Mouse (Mus musculus): ENCODE measurements around the gene Polrmt.
"Not testable (repeated sequence)": the region's sequence is repeated elsewhere in the genome, so short reads cannot be mapped to it uniquely, and the experiment has no call there.

The Polrmt gene

DNA sequence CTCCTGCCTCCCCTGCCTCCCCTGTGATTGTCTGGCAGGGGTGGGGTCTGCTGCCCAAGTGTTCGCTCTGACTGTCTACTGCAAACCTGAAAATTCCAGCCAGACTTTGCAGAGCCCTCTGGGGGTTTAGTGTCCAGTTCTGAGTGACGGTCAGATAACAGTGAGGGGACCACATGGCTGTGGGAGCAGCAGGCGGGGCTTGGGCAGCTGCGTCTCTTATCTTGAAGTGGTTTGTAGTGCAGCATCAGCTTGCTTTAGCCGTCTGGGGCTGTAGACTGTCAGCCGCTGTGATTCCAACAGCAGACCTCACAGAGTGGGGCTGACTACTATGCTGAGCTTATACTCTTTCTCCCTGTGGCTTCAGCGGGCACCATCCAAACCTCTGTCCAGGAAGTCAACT, 37.1 kb downstream of the Polrmt start:
- in situ Hi-C loops (cut with MboI, MseI) = no loop called here

DNA sequence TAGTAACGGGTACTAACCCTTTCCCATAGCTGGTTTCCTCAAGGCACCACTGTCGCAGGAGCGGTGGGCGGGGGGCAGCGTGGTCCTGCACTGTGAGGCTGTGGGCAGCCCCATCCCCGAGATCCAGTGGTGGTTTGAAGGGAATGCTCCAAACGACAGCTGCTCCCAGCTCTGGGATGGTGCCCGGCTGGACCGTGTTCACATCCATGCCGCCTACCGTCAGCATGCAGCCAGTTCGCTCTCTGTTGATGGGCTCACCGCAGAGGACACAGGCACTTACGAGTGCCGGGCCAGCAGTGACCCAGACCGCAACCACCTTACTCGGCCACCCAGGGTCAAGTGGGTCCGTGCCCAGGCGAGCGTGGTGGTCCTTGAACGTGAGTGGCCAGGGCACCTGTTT, 37.7 kb downstream of the Polrmt start:
- in situ Hi-C loops (cut with MboI, MseI) = no loop called here

DNA sequence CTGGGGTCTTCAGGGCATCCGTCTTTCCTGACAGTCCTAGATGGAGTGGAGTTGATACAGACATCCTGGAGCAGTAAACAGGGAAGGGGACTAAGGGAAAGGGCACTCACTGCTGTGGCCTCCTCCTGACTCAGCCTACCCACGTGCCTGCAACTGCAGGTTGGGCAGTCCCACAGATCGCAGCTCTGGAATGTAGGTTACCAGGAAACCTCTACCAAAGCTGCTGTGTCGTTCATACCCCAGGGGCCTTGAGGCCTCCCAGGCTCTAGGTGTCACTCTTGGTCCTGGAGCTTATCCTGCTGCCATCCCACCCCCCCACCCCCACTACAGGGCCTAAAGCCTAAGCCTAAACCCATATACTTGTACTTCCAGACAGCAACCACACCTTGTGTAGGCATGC, 38.6 kb downstream of the Polrmt start:
- in situ Hi-C loops (cut with MboI, MseI) = no loop called here

DNA sequence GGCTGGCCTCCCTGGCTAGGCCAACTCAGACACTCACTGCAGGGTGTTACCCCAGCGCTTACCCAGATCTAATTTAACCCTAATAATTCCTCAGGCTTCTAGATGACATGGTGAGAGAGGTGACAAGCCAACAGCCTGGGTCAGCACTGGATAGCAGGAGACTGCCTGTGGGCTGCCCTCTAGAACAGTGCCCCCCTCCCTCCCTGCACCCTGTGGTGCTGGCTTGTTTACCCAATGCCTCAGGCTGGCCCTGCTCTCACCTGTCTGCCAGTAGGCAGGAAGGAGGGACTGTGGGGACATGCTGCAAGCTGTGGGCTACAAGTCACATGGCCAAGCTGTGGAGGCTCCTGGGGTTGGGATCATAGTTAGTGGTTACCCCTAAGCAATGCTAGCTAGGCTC, 39.2 kb downstream of the Polrmt start:
- in situ Hi-C loops (cut with MboI, MseI) = no loop called here

DNA sequence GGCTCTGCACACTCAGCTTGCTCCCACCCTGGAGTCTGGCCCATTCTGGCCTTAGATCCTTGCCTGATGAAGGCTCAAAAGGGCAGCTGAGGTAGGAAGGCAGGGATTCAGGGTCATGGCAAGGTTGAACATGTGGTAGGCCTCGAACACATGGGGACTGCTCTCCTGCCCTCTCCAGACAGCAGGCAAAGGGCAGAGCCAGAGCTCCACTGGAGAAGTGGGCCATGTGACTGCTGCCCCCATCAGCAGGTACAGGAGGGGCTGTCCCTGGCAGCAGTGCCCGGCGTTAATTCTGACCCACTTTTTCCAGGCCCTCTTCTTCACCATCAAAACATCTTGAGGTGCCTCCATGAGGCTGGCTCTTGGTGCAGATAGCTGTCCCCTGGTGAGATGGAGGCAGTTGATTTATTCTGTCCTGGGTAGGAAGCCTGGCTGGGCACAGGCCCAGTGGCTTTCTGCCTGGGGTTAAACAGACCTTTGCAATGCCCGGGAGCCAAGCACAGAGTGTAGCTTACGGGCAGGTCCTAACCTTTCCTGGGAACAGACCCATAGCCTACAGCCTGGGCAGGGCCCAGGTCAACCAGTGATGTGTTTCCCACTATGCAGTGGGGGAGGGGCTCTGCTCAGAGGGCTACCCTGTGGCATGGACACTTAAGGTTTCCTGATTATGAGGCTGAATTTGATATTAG, 39.8 kb downstream of the Polrmt start:
- in situ Hi-C loops (cut with MboI, MseI) = no loop called here

DNA sequence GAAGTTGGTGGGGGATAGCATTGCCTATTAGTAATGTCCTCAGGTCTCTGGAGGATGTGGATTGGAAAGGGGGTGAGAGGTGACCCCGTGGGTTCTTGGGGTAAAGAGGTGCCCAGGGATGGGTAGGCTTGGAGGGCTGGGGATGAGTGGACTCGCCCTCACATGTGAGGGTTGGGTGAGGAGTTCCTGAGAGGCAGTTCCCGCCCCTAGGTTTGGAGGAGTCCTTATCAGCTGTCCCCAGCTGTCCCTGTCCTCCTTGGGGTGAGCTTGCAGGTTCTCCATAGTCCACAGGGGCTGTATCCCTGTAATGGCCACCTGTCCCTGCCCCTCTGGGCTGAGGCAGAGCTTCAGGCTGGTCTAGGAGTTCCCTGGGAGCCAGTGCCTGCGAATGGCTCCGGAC, 40.4 kb downstream of the Polrmt start:
- in situ Hi-C loops (cut with MboI, MseI) = no loop called here

DNA sequence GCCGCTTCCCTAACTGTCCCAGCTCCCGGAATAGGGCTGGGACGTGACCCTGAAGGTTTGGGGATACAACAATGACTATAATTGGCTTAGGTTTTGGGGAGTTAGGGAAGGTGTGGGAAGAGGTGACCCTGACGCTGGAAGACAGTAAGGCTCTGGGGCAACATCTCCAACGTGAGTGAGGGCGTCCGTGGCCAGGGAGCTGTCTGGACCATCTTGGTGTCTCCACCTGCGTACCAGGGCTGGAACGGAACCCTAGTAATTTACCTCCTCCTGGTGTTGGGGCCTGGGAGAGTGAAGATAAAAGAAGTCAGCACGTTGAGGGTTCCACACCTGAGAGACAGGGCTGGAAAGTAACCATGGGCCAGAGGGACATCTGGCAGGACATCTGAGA, 41.4 kb downstream of the Polrmt start:
- in situ Hi-C loops (cut with MboI, MseI) = no loop called here

DNA sequence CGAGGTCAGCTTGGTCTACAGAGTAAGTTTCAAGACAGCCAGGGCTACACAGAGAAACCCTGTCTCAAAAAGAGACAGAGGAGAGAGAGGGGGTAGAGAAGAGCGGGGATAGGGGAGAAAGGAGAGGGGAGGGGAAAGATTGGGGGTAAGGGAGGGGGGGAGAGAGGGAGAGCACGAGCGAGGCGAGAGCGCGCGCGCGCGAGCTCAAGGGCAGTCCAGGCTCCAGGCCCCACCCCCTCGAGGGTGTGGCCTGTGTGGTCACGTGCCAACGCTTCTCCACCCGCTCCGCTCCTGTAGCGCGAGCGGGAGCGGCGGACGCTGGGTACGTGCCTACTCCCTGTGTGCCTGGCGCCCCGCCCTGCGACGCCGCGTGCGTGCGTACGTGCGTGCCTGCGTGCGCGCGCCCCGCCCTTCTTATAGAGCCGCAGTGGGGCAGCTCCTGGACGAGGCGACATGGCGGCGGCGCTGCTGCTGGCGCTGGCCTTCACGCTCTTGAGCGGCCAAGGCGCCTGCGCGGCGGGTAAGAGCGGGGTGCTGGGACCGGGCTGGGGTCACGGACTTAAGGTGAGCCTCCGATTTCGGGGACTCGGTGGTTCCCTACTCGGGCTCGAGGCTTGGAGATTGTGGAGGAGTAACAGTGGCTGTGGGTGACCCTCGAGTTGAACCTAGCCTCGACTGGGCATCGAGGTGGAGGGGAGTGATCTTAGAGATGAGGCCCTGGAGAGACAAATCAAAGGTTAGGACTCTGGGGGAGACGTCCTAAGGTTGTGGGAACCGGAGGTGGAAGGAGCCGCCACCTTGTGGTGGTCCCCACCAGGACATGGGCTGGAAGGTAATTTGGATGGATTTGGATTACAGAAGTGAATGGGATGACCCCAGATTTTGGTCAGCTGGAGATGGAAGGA, 42.1 kb downstream of the Polrmt start, which contains the start of gene Bsg:
Bsg (plus strand) TSS at position 427 of the 905 bp plus-strand sequence.
- in situ Hi-C loops (cut with MboI, MseI) = no loop called here

DNA sequence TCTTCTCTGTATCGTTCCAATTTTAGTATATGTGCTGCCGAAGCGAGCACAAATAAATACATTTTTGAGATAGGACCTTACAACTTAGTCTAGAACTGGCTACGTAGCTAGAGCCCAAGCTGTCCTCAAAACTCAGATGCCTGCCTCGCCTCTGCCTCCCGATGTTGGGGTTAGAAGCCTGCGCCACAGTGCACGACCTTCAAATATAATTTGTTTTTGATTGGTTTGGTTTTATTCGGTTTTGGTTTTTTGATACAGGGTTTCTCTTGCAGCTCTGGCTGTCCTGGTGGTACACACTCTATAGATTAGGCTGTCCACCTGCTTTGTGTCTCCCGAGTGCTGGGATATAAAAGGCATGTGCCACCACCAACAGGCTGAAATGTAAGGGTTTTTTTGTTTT, 42.8 kb downstream of the Polrmt start:
- in situ Hi-C loops (cut with MboI, MseI) = no loop called here

DNA sequence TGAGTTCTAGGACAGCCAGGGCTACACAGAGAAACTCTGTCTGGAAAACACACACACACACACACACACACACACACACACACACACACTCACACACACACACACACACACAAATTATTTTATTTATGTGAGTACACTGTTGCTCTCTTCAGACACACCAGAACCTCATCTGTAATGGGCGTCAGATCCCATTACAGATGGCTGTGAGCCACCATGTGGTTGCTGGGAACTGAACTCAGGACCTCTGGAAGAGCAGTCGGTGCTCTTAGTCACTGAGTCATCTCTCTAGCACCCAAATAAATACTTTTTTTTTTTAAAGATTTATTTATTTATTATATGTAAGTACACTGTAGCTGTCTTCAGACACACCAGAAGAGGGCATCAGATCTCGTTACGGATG, 43.4 kb downstream of the Polrmt start:
- in situ Hi-C loops (cut with MboI, MseI) = not testable (repeated sequence)

DNA sequence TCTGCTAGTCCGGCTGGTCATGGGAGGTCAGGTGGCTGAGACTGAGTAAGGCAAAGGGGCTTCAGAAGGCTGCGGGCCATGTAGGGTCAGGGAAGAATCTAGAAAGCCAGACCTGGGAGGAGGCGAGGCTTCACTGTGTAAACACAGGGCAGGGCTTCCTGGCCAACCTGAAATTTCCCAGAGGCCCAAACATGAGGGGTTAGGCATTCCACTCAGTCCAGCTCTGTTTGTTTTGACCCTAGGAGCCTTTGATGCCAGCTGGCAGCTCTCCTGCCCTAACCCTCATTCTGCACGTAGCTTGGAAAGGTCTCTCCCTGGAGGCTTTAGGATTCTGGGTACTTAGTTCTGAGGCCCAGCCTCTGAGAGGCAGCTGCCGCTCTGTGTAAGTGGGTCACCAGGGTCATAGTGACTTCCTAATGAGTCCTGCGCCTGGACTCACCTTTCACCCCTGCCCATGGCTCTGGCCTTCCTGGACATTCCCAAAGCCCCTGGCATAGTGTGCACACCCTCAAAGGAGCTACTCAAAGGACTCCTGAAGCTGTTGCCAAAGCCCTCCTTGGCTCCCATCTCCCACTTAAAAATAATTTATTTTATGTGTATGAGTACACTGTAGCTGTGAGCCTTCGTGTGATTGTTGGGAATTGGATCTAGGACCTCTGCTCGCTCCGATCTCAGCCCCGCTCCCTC, 44.8 kb downstream of the Polrmt start:
- in situ Hi-C loops (cut with MboI, MseI) = no loop called here

DNA sequence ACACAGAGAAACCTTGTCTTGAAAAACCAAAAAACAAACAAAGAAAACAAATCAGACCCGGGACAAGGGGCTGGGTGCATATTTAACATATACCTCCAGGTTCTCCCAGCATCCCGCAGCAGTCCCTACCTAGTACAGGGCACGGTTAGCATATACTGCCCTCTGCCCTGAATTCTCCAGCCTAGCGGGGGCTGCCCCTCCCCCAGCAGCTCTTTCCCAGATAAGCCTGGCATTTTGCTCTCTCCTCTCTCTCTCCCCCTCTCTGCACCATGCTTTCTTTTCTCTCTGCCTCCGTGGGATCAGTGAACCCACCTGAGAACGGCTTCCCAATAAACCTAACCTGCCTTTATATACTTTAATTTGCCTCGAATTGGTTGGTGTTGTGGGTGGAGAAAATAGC, 45.7 kb downstream of the Polrmt start:
- in situ Hi-C loops (cut with MboI, MseI) = no loop called here

DNA sequence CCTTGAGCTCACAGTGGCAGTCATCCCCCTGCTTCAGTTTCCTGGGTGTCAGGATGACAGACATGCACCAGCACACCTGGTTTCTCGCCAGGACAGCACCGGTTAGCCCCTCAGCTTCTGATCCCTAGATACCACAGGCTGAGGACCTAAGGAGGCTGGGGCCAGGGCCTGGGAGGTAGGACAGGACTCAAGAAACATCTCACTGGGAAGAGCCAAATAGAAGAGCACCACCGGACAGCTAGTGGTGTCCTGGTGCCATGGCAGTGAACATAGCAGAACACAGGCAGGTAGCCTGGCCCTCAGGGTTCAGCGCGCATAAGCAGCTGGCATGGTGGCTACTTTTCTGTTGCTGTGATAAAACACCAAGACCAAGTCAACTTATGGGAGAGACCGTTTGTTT, 47.9 kb downstream of the Polrmt start:
- in situ Hi-C loops (cut with MboI, MseI) = loop anchor here (25.0 kb wide), 1 partner anchor 1111 kb away; the partner anchor contains the start of gene Syde1

DNA sequence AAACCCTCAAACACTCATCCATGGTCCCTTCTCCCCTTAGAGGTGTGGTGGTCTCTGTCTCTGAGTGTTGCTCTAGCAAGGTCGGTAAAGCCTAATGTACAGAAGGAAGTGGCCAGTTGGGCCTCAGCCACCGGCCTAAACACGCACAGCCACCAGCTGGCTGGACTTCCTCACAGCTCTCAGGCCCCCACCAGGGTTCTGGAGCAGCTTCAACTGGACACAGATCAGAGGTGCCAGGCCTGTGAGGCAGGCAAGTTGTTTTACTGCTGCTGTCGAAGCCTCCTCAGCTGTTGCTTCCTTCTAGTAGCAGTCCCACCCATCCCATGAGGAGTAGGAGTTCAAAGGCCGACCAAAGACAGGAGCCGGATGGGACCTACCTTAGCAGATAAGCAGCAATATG, 48.5 kb downstream of the Polrmt start:
- in situ Hi-C loops (cut with MboI, MseI) = loop anchor here (25.0 kb wide), 1 partner anchor 1111 kb away; the partner anchor contains the start of gene Syde1

DNA sequence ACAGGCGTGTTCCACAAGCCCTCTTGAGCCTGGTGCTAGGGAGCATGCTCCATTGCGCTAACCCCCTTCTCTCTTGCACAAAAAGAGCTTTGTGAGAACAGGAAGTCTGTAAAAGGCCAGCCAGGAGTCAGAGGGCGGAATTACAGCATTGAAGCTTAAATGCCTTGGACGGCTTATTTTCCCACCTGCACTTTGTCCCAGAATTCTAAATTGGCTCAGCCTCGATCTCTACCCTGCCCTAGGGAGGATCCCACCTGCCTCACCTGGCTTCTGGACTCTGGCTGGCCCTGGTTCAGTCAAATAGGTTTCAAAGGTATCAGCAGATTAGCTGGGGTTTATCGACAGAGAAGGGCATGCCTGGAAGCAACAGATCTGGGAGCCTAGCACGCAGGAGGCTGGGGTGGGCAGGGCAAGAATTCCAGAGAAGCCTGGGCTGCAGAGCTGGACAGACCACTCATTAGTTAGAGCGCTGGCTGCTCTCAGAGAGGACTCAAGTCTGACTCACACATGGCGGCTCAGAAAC, 50.2 kb downstream of the Polrmt start:
- in situ Hi-C loops (cut with MboI, MseI) = loop anchor here (25.0 kb wide), 1 partner anchor 1109 kb away; the partner anchor contains the start of gene Syde1

DNA sequence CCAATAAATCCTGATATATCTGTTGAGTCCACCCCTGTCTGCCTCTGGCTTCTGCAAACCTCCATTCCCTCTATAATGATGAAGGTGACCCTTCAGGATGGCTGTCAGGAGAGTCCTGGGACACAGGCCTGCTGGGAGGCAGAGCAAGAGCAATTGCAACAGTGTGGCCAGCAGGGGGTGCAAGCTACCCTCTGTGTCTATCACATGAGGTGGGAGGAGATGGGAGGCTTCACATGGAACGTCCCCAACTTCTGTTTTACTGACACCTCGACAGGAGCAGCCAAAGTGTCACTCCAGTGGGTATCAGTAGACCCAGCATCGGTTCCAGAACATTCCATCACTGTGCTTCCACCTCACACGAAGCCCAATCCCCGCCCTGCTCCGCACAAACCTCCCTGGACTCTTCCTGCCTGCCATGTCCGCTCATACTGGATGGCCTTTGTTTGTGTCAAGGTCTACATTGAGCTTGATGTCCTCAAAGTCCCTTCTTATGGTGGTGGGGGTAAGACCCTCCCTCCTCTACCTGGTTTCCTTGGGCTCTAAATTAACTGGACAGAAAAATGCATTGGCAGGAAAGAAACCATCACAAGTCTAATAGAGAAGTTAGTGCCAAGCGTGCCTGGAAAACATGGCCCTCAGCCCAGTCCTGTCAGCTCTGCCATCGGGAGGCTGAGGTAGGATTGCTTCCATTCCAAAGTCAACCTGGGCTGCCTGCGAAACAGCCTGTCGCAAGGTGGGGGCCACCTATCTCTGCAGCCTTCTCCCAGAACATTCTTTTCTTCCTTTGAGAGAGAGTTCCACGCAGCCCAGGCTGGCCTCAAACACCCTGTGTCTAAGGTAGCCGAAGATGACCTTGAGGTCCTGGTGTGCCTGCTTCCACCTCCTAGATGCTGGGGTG, 50.9 kb downstream of the Polrmt start:
- in situ Hi-C loops (cut with MboI, MseI) = loop anchor here (25.0 kb wide), 1 partner anchor 1108 kb away; the partner anchor contains the start of gene Syde1

DNA sequence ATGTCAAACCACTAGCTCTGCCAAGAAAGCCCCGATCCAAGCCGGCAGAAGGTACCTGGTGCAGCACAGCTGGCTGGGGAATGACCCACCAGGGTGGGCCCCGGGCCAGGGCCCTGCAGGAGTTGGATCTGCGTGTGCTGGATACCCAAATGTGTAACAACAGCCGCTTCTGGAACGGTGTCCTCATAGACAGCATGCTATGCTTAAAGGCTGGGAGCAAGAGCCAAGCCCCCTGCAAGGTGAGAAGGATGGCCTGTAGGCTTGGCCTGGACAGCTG, 52.1 kb downstream of the Polrmt start:
- in situ Hi-C loops (cut with MboI, MseI) = loop anchor here (25.0 kb wide), 1 partner anchor 1107 kb away; the partner anchor contains the start of gene Syde1

DNA sequence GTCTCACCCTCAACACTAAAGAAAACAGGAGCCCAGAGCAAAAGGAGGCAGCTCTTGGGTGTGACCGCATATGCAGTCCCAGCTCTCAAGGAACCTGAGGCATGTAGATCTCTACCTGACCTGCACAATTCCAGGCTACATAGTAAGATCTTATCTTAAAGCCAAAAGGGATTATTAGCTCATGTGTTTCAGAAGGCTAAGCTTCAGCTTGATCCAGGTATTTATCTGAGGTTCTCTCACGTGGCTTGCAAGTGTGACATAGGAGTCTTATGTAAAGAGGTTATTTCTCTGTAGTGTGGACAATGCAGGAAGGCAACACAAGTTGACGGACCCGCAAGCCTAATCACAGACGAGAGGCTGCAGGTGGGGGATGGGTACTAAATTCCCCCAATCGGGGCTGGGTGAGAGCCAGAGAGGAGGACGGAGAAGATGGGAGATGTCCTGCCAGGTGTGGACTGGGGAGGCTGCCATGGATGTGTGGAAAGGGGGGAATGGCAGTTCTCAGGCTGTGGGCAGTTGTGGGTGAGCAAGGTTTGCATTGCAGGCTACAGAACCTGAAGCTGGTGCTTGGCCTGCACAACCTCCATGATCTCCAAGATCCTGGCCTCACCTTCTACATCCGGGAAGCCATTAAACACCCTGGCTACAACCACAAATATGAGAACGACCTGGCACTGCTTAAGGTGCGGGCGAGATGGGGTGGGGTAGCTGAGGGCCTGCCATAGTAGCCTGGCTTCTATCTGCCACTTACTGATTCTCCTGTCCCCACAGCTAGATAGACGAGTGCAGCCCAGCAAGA, 52.6 kb downstream of the Polrmt start:
- in situ Hi-C loops (cut with MboI, MseI) = loop anchor here (25.0 kb wide), 1 partner anchor 1106 kb away; the partner anchor contains the start of gene Syde1

DNA sequence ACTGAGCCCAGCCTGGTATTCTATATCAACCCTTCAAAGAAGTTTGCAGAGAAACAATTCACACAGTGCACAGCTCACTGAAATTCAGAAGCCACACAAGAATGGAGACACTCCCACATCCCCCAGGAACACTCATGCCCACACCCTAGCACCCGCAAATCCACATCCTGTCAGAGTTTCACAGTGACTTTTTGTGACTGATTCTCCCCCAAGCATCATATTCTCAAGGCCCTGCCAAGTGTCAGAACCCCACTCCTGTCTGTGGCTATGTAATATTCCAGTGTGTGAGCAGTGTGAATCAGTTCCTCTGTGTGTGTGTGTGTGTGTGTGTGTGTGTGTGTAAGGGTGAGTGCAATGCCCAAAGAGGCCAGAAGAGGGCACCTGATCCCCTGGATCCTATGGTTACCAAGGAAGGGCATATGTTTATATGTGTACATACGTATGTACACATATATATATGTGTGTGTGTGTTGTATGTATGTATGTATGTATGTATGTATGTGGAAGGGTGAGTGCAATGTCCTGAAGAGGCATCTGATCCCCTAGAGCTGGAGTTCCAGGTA, 54.3 kb downstream of the Polrmt start:
- in situ Hi-C loops (cut with MboI, MseI) = loop anchor here (25.0 kb wide), 1 partner anchor 1105 kb away; the partner anchor contains the start of gene Syde1

DNA sequence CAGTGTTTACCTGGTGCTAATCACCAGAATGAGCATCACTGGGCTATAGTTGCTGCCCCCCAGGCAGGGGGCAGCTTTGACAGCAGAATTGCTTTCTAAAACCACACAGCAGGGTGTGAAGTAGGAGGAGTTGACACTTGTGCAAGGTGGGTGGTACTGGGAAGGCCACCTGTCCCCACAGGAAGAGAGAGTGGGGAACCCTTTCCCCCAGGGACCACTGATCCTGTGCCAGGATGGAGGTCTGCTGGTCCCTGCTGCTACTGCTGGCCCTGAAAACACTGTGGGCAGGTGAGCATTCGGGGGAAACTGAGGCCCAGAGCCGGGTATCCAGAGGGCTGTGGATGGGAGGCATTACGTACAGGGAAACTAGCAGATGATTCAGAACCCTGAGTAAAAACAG, 57.2 kb downstream of the Polrmt start:
- in situ Hi-C loops (cut with MboI, MseI) = loop anchor here (25.0 kb wide), 1 partner anchor 1102 kb away; the partner anchor contains the start of gene Syde1

All from T-helper 2 cell (primary cell).